Mouse (Mus musculus): ENCODE data around the gene Nebl.

- TF ChIP-seq CTCF (IDR thresholded peaks at IDR 0.05; ENCODE audit: low read depth, low read length) (no peak), POLR2A (IDR thresholded peaks at IDR 0.05; ENCODE audit: insufficient read depth, low read length) (no peak)
Measured at GRCm38 (mm10) chr2:17638631-17639030, 92.6 kb downstream of the Nebl start.
